Mouse (Mus musculus): ENCODE data around the gene Sh2d3c. TPM values are rescaled to one million over a fixed set of nuclear protein-coding genes. Genes with fewer than 3 reads are reported as not detected.

The Sh2d3c gene
- 8.6 and 10.5 TPM in 2 replicates for total RNA-seq (2015; ENCODE audit: low replicate concordance)
- total RNA-seq (2017; ENCODE audit: low replicate concordance) = 1.5 and 3.3 TPM in 2 replicates

DNA sequence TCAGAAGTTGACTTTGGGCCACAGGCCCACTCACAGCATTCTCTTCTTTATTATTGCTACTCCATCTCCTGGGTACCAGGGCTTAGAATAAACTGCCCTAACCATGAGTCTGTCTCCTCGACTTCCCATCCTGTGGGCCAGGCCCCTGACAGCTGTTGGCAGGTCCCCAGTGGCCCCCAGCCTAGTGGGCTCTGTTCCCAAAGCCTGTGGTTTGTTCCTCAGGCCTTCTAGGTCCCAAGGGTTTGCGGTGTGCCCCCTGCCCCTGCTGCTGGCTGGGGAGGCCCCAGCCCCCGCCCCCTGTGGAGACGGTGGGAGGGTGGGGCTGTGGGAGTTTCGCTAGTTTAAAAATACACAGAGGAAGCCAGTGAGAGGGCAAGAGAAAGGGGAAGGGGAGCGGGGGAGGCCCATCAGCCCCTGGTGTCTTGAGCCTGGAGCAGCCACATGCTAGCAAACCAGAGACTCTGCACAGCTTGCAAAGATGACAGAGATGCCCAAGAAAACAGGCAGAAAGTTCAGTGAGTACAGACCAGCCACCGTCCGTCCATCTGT lies at the start of gene Sh2d3c:
Sh2d3c (plus strand) TSS at position 375 of the 549 bp plus-strand sequence.
- no peak for ATAC-seq (replicated peaks; ENCODE audit: low FRiP score, poor library complexity, severe bottlenecking)

DNA sequence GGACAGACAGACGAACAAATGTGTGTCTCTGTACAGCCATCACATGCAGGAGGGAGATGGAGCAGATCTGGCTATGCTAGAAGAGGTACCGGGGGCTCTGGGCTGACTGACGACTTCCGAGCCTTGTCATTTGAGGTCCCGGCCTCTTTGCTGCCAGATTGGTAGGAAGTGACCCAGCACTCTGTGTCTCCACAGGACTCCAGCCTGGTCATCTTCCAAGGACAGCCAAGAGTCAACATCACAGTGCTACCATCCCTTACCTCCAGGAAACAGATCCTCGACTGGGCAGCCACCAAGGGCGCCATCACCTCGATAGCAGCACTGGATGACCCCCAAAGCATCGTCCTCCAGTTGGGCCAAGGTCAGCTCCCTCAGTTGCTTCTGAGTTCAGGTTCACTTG lies 49.7 kb upstream of the Sh2d3c start:
- ATAC-seq (replicated peaks; ENCODE audit: low FRiP score, poor library complexity, severe bottlenecking) = no peak

DNA sequence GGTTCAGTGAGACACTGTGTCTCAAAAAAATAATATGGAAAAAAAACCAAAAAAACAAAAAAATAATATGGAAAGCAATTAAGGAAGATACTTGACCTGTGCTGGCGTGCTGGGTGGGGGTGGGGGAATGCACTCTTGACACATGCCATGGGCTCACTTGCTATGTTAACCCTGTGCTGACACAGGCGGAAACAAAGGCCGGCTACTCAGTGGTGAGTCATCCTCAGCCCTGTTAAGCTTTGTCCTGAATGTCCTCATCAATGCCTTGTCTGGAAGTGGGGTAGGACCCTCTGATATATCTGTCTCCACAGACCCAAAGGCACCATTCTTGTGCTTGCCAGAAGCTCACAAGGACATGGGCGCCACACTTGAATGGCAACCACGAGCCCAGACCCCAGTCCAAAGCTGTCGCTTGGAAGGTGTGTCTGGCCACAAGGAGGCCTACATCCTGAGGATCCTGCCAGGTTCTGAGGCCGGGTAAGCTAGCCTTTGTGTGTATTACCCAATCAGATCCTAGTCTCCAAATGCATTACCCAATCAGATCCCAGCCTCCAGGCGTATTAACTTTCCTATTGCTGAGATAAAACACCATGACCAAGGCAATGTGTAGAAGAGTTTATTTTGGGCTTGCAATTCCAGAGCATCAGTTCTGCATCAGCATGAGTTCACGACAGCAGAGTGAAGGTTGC lies 48.8 kb upstream of the Sh2d3c start:
- ATAC-seq (replicated peaks; ENCODE audit: low FRiP score, poor library complexity, severe bottlenecking) = no peak

DNA sequence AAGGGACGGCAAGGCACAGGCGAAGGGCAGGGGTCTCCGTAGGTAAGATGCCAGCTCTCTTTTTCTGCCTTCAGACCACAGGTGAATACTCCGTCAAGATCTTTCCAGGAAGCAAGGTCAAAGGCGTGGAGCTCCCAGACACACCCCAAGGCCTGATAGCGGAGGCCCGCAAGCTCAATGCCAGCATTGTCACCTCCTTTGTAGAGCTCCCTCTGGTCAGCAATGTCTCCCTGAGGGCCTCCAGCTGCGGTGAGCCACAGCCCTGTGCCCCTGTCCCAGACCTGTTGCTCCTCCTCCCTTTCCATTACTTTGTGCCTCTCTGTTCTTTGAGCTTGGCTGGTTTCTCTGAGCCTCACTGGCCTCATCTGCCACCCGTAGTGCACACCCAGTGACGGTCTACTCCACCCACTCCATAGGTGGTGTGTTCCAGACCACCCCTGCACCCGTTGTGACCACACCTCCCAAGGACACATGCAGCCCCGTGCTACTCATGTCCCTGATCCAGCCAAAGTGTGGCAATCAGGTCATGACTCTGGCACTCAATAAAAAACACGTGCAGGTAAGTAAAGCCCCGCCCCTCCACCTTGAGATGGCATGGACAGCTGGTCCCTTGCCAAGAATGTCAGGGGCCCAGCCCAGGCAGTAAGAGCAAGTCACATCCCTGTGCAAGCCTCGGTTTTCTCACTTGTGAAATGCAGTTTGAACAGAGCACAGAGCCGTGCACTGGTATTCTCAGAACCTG lies 47.5 kb upstream of the Sh2d3c start:
- no peak for ATAC-seq (replicated peaks; ENCODE audit: low FRiP score, poor library complexity, severe bottlenecking)

DNA sequence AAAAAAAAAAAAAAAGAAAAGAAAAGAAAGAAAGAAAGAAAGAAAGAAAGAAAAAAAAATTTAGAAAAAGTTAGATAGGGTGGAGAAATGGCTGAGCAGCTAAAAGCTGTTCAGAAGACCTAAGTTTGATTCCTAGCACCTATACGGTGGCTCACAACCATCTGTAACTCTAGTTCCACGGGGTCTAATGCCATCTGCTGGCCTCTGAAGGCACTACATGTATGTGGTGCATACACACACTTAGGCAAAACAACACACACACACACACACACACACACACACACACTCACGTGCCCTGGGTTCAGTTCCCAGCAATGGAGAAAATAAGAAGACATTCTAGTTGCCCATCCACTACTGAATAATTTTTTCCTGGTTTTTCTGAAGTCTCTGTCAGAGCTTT lies 44.0 kb upstream of the Sh2d3c start:
- no peak for ATAC-seq (replicated peaks; ENCODE audit: low FRiP score, poor library complexity, severe bottlenecking)

DNA sequence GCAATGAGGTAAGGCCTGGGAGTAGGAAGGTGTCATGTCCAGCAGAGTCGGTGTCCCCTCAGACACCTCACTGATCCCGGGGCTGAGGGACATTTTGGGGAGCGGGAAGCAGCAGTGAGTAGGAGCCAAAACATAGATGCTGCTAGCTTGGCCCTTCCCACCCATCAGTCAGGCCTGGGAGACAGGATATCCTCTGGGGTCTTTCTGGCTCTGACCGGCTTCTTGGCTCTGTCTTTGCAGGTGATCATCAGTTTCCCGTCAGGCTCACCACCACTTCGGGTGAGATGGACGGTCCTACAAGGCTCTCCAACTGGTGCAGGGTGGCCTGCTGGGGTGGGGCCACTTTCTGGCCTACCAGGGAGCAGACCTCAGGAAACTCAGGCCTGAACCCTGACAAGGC lies 43.2 kb upstream of the Sh2d3c start:
- no peak for ATAC-seq (replicated peaks; ENCODE audit: low FRiP score, poor library complexity, severe bottlenecking)

DNA sequence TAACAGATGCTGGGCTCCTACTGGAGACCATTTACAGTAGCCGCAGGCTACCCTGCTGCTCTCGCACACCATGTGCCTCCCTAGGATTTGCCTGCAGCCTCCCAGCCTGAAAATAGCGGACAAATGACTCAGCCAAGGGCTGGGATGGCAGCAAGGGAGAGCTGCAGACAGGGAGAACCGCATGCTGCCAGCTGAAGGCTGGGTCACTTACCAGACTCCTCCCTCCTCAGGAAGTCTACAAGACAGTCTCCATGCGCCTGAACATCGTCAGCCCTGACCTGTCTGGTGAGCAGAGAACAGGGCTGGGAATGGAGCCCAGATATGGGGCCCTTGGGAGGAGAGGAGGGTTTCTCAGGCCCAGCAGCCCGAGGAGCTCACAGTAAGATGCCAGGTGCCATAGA lies 40.8 kb upstream of the Sh2d3c start:
- ATAC-seq (replicated peaks; ENCODE audit: low FRiP score, poor library complexity, severe bottlenecking) = no peak

DNA sequence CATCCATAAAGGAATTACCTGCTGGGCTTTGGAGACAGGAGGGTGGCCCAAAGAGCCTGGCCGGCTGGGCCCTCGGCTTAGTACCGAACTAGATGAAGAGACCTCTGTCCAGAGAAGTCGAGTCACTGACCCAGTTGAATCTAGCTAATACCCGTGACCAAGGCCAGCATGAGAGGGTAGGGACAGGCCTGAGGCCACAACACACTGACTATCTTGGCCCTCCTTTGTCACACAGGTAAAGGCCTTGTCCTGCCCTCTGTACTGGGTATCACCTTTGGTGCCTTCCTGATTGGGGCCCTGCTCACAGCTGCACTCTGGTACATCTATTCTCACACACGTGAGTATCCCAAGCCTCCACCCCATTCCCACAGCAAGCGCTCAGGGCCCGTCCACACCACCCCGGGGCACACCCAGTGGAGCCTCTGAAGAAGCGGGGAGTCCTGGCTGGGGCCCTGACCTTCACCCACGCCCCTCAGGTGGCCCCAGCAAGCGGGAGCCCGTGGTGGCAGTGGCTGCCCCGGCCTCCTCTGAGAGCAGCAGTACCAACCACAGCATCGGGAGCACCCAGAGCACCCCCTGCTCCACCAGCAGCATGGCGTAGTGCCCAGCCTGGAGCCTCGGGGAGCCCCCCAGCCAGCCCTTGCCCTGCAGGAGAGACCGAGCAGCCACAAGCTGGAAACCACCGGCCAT lies 39.7 kb upstream of the Sh2d3c start:
- no peak for ATAC-seq (replicated peaks; ENCODE audit: low FRiP score, poor library complexity, severe bottlenecking)

DNA sequence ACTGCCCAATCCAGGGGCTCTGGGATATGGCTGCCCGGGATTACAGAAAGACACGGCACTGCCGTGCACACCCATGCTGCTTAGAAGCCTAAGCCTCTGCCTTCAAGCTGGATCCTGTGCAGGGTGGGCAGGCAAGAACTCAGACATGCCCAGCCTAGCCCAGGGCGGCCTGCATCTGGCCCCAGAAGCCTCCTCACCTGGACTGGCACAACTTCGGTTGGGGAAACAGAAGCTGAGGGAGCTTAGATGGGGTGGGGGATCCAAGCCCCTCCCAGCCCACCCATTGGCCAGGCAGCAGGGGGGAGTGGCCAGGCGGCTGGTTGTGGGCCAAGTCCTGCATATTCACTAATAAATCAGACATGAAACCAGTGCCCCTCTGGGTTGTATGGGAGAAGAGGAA lies 39.1 kb upstream of the Sh2d3c start:
- no peak for ATAC-seq (replicated peaks; ENCODE audit: low FRiP score, poor library complexity, severe bottlenecking)

DNA sequence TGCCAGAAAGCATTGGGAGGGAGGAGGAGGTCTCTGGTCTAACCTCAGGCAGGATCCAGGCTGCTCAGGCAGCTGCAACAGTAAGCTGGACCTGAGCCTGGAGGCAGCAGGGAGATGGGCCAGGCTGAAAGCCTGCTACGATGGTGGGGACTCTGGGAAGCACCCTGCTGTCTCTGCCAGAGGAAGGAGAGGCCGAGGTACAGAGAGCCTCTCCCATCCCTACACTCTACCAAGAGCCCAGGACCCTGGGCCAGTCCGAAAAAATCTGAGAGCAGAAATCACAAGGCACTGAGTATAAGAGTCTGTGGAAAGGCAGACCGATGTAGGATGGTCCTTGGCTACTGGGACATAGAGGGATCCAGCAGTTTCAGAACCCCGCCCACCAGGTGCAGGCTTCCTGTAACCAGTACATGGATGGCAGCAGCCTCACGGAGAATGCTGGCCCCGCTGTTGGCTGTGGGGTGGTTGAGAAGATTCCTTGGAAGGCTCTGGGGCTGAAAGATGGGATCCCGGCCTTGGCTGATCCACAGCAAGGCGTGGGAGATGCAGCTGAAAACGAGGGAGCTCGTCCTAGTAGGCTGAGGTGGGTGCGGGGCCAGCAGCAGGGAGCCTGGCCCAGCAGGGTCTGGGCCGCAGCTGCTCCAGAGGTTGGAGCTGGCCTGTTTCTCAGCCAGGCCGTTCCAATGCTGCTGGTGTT lies 38.0 kb upstream of the Sh2d3c start:
- no peak for ATAC-seq (replicated peaks; ENCODE audit: low FRiP score, poor library complexity, severe bottlenecking)

DNA sequence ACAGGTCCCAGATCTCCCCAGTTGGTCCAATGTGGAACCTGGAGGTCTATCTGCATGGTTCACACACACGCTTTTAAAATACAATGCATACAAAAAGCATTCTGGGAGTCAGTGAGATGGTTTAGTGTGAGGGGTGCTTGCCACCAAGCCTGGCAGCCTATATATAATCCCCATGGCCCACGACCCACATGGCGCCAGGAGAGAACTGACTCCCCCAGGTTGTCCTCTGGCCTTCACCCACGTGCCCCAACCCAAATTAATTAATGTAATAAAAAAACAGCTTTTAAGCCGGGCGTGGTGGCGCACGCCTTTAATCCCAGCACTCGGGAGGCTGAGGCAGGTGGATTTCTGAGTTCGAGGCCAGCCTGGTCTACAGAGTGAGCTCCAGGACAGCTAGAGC lies 37.2 kb upstream of the Sh2d3c start:
- ATAC-seq (replicated peaks; ENCODE audit: low FRiP score, poor library complexity, severe bottlenecking) = no peak

DNA sequence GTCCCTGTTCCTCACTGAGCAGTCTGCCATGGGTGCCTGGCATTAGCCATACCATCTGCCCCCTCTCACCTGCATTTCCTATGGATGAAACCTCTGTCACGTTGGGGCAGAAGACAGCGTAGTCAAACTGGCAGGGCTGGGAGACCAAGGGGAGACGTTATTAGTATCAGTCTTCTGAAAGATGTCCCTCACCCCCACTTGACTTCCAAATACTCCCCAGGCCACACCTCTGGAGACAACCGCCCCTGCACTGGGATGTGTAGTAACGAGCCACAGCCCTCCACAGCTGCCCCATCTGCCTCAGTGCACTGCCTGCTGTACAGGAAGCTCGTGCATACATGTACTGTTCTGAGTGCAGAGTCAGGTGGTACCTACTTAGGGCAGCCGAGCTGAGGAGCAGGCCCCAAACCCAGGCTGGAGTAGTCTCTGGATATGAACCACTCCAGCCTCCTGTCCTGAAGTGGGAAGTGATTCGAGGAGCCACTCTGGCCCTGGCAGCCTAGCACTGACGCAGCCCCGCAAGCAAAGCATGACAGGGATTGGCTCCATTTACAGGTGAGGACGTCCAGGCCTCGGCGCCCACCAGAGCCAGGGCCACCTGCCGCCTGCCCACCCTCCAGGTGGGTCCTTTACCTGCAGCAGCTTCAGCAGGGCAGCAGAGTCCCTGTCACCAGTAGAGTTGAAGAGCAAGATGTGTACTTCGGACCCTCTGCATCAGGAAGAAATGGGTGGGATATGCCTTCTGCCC lies 36.0 kb upstream of the Sh2d3c start:
- no peak for ATAC-seq (replicated peaks; ENCODE audit: low FRiP score, poor library complexity, severe bottlenecking)

DNA sequence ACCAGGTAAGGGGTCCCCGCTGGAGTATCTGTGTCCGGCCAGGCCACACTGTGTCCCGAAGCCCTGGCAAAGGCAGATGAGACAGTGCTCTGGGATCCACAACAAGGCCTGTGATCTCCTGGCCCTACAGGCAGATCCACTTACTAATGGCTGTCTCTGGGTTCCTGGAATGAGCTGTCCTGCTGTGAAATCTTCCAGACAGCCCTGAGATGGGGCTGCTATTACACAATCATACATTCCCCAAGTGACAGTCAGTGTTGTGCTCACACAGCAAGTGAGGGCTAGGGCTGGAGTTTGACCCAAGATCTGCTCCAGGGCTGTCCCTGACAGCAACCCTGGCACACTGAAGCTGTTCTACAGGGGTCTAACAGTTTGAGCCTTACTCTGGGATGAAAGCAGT lies 35.0 kb upstream of the Sh2d3c start:
- ATAC-seq (replicated peaks; ENCODE audit: low FRiP score, poor library complexity, severe bottlenecking) = no peak

DNA sequence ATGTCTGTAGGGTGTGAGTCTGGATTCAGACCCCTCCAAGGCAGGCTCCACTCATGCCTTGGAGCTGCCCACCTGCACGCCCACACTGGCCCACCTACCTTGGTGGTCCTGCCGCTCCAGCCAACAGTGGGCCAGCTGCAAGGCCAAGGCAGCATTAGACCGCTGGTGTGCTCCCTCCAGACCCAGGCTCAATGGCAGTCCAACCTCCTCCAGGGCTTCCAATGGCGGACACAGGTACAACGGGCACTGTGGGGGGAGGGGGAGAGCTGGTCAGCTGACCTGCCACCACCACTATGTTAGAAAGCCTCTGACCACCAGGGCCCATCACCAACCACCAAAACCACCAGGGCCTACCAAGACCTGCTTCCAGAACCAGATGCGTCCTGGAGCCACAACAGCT lies 34.2 kb upstream of the Sh2d3c start:
- no peak for ATAC-seq (replicated peaks; ENCODE audit: low FRiP score, poor library complexity, severe bottlenecking)

DNA sequence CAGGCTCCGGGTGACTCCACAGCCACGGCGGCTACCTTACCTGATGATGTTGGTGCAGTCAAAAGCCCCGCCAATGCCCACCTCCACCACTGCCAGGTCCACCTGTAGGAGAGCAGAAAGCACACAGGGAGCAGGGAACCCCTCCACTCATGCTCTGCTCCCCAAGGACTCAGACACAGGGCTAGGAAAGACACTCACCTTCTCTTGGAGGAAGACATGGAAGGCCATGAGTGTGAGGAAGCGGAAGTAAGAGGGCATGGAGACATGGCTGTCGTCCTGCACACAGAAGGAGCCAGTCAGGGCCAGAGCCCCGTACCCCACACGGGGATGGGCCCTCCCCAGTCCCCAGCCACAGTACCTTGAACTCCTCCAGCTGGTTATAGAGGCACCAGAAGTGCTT lies 33.3 kb upstream of the Sh2d3c start:
- ATAC-seq (replicated peaks; ENCODE audit: low FRiP score, poor library complexity, severe bottlenecking) = no peak

DNA sequence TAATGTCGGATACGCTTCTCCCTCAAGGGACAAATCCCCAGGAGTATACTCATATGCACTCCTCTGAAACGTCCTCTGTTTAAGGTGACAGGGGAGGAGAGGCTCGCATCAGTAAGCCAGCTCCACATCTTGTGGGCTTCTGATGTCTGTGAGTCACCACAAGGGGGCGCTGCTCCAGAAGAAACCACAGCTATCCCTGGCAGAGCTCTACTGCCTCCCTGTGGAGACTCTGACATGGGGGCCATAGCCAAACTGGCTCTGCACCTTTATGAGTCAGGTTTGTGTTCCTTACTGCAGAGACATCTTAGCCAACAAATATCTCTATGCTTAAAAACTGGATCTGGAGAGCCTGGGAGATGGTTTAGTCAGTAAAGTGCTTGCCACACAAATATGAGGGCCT lies 31.4 kb upstream of the Sh2d3c start:
- ATAC-seq (replicated peaks; ENCODE audit: low FRiP score, poor library complexity, severe bottlenecking) = peak; percentile 71

DNA sequence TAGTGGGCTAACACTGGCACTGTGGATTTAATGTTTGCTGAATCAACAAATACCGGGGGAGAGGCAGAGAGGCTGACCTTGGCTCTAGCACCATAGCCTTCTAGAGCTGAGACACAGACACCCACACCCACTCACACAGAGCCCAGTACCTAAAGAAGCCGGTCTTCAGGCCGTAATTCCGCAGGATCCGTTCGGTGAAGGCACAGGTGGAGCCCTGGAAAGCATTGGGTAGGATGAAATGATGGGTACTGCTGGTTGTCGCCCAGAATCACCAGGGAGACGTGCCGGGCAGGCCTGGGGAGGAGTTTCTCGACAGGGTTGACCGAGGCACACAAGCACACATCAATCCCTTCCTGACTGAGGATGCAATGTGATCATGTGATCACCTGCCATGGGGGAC lies 29.8 kb upstream of the Sh2d3c start:
- no peak for ATAC-seq (replicated peaks; ENCODE audit: low FRiP score, poor library complexity, severe bottlenecking)

DNA sequence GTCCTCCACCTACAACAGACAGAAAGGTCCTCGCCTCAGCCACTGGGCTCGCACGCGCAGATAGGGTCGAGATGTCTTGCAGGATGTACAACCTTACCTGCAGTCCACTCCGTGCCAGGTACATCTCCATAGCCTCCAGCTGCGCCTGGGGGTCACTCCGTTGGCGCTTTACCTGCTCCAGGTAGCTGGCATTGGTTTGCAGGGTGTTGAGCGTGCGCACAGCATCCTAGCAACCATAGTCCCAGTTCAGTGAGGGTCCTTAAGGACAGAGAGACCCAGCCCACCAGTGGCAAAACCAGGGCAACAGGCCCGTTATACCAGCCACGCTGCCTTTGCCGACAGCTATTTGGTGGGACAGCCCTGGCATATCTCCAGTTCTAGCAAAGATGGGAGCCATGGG lies 28.4 kb upstream of the Sh2d3c start:
- no peak for ATAC-seq (replicated peaks; ENCODE audit: low FRiP score, poor library complexity, severe bottlenecking)

DNA sequence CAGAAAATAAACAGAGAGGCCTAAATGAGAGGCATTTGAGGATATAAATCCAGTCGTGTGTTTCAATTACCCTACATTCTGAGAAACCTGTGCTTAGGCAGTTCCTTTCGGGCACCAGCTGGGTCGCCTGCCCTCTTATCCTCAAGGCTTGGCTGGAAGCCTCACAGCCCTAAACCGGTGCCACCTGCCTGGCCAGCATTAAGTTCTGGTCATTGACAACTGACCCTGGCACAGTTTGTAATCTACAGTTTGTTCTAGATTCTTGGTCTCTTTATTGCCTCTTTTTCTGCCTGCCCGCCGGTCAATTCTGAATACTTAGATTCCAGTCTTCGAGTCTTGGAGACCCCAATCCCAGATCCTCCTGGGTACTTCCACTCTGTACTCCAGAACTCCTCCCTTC lies 27.6 kb upstream of the Sh2d3c start:
- no peak for ATAC-seq (replicated peaks; ENCODE audit: low FRiP score, poor library complexity, severe bottlenecking)

Measured in erythroid progenitor cell, adult 5-6 weeks (primary cell).